Mouse (Mus musculus): ENCODE measurements at regions not wholly inside any gene's neighbourhood (a gene's known extent, or its start where the extent isn't known, plus 50 kb on each side); places are given as distances from the start of the nearest gene placed in this dataset.

DNA sequence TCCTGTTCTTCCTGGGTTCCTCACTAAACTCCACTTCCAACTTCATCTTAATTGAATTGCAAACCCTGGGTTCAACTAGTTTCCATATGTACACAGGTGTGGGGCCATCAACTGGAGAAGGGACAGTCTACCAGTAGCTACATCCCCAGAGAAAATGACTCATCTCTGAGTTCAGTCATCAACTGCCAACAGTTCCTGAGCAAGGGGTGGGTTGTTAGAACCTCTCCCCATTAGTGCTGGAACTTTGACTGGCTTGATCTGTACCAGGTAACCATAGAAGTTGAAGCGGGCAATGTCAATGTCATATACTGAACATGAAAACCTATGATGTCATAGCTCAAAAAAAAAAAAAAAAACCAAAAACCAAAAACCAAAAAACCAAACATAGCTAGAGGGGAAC, 69.8 kb downstream of the Gm21750 start:
- no peak for DNase-seq

GRCm38 (mm10) chr14:73732161-73732560, 71.1 kb downstream of the Gm21750 start:
- DNase-seq, result no peak

- DNase-seq, result no peak
Measured at GRCm38 (mm10) chr14:73750790-73751189, 89.8 kb downstream of the Gm21750 start.

DNA sequence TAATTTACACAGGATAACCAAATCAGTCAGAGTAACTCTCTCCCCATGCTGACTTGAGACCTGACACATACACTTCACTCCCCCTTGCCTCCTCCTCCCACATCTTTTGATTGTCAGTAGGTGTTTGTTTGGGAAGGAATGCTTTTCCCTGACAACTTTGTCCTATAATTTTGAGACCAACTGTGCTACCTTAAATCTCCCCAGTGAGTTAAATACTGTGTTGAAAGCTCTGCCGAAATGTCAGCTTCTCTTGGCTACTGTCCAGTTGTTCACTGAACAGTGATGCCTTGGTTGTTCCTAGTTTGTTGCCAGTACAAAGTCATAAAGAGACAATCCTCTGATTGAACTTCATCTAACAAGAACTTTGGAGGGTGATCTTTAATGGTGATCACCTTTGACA, 99.0 kb downstream of the Gm21750 start:
- no peak for DNase-seq

DNA sequence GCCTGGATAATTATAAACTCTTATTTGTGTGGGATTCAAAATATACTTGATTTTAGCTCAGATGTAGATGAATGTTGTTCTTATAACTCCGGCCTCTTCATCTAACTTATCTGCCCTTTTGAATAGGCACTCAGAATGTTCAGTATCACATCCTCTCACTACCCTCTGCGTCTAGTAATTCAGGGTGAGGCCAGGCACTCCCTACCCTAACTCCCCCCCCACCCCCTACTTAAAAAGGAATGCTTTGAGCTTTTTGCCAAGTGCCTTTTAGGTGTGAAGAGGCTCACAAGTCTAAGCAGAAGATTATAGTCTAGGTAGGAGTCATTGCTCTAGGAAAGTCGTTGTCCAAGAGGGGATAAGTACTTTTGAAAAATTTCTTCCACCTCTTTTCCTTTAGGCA, 111.9 kb downstream of the Gm21750 start:
- no peak for DNase-seq

GRCm38 (mm10) chr14:73773810-73774209, 112.8 kb downstream of the Gm21750 start:
- no peak for DNase-seq

GRCm38 (mm10) chr14:73776066-73776465, 115.0 kb downstream of the Gm21750 start:
- peak; percentile 39 to 45 for DNase-seq

- DNase-seq, result no peak
Measured at GRCm38 (mm10) chr14:73807169-73807568, 146.1 kb downstream of the Gm21750 start.

DNA sequence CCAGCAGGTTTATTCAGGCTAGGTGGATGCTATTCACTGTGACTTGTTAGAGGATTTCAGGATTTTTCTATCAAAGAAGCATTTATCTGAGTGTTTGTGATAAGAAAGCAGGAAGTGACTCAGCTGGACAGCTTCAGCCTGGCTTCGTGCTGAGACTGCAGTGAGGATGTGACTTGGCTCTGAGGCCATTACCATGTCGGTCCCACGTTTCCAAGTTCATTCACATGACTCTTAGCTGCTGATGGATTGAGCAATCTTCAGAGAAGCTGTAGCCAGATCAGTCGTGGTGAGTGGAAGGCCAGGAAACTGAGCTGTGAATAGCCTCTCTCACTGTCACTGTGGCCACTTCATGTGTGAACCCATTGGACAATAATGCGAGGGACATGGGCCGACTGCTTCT, 177.9 kb downstream of the Gm21750 start:
- DNase-seq, result no peak

- DNase-seq, result no peak
Measured at GRCm38 (mm10) chr14:73861782-73862181, 200.8 kb downstream of the Gm21750 start.

DNA sequence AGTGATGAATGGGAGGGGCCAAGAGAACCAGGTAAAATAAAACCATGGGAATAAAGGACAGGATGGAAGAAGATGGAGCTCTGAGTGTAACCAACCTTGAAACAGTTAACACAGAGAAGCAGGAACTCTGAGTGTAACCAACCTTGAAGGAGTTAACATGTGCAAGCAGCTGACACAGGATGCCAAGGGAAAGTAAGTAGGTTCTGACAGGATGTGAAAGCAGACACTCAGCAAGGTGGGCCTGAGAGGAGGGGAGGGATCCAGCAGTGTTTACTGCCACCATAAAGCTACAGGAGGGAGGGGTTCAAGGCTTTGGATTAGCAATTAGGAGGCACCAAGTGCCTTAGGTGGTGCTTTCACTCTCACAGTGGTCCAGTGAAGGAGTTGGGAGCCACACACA, 213.3 kb downstream of the Gm21750 start:
- DNase-seq, result no peak

DNA sequence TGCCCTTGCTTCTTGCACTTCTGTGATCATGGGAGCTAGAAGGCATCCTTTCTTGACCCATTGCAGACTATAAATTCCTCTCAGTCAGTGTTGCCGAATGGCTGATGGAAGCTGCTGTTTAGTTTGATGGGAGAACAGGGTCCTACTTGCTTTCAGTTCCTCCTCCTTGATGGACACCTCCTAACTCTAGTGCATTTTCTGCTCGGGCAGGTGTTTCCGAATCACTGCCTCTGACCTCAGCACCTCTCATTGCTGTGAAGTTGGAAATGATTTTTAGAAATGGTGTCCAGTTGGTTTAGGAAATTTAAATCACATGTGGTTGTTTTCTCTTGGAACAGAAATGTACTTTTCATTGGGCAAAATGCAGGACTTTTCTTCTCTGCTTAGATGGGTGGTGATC, 214.9 kb downstream of the Gm21750 start:
- no peak for DNase-seq

DNA sequence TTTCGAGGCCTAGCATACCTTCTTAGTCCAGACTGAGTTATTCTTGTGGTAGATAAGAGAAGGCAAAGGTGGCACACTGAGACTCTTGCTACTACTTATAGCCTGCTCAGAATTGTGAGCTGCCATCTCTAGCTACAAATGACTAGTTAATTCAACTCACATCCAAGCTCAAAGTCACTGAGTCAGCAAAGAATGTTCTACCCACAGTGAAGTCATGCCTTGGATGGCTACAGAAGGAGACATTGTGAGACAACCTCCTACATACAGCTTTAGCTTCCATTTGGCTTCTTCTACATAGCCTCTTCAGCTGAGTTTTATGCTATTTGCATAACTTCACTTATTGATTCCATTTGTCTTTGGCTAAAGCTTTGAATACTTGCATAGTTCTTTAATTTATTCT, 217.2 kb downstream of the Gm21750 start:
- no peak for DNase-seq

DNA sequence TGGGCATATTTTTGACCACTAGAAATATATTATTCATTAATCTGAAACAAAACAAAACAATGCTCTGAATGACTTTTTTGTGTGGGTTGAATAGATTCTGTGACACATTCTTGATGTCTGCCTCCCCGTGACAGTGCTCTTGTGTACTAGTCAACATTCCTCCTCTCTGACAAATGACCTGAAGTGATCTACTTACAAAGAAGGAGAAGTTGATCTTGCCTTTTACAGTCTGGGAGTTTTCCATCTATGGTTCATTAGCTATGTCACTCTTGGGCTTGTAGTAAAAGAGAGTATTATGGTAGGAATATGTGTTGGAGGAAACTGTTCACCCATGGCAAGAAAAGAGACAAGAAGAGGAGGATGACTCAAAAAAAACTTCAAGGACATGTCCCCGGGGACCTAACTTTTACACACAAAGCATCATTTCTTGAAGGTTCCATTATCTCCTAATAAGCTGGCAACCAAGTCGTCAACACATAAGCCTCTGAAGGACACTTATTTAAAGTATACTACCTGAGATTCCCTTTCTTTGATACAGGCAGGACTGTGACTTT, 217.9 kb downstream of the Gm21750 start:
- DNase-seq, result no peak

DNA sequence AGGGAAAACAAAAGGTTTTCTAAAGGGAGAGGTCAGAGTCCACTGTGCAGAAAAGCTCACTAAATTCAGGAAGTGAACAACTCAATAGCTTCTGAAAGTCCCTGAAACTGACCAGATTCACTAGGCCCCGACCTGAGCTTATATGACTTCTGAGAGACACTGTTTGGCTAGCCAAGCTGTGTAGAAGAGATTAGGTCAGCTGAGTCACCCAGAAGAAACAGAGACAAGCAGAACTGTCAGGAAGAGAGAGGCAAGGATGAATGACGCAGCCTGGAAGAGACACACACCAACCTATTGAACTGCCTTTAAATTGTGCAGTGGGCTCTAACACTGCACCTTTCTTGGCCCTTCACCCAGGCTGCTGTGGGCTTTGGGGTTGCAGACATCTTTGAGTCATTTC, 230.4 kb downstream of the Gm21750 start:
- DNase-seq, result no peak

- DNase-seq, result no peak
Measured at GRCm38 (mm10) chr14:73894844-73895243, 233.8 kb downstream of the Gm21750 start.

DNA sequence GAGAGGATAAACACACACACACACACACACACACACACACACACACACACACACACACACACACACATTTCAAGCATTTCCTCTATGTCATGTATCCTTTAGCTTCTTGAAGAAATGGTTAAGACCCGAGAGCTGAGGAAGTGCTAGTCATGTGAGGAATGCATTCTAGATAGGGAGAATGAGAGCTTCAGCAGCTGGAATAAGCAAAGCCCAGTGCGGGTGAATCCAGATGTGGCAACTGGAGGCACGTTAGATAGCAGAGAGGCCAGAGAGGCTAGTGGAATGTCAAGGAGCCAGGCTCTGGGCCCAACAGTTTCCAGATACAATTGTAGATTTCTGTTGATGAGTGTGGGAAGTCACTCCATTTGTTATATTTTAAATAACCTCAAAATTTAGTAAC, 234.2 kb downstream of the Gm21750 start:
- no peak for DNase-seq

- no peak for DNase-seq
Measured at GRCm38 (mm10) chr14:73899078-73899477, 238.1 kb downstream of the Gm21750 start.

- no peak for DNase-seq
Measured at GRCm38 (mm10) chr14:73902085-73902713, 241.2 kb downstream of the Gm21750 start.

GRCm38 (mm10) chr14:73913756-73914448, 252.9 kb downstream of the Gm21750 start:
- DNase-seq, result no peak

DNA sequence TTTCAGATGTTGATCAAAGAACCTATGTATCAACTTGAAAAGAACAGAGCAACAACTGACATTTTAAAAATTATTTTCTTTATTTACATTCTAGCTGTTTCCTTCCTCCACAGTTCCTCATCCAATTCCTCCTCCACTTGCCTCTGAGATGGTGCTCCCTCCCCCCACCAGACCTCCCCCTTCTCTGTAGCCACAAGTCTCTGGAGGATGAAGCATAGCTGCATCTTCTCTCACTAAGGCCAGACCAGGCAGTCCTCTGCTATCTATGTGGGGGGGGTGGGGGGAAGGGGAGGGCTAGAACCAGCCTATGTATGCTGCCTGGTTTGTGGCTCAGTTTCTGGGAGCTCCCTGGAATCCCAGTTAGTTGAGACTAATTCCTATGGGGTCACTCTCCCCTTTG, 255.0 kb downstream of the Gm21750 start:
- no peak for DNase-seq

- no peak for DNase-seq
Measured at GRCm38 (mm10) chr14:73931095-73931494, 270.1 kb downstream of the Gm21750 start.

GRCm38 (mm10) chr14:73947316-73947715, 286.3 kb downstream of the Gm21750 start:
- DNase-seq, result no peak

DNA sequence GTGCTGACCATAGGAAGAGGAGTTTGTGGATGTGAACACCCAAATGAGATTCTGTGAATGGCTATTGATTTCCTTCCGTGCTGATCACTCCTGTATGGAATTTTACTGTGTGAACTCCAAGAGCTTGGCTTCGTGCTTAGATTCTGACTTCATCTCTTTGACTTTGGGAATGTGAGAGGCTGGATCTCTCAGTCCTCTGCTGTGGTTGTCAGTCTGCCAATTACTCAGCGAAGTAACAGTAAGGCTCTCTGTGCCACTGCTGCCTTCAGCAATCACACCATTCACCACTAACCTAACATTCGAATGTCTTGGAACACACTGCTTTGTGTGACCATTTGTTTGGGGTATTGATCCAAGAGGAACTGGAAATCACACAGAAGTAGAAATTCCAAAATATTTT, 291.5 kb downstream of the Gm21750 start:
- DNase-seq, result no peak

GRCm38 (mm10) chr14:73978694-73979093, 317.7 kb downstream of the Gm21750 start:
- DNase-seq, result no peak

All from B cell, adult 2 months (primary cell).